Mouse (Mus musculus): ENCODE results near the gene Afg3l1.
"Not testable (repeated sequence)": the region's sequence is repeated elsewhere in the genome, so short reads cannot be mapped to it uniquely, and the experiment has no call there.

DNA sequence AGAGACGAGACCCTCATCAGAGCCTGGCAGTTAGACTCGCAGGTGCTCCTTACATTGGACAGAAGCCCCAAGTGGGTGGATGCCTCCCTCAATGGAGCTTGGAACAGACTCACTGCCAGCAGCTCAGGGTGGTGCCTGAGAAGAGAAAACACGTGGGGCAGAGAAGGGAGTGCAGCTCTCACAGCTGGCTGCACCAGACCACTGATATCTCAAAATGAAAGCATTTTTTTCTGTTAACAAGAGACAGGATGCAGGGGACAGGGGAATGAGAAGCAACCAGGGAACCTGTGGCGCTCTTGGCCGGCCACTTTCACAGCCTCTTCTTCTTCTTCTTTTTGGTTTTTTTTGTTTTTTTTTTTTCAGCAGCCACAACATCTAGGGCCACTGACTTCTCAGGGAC lies 3.2 kb upstream of the Afg3l1 start:
- not testable (repeated sequence) for TF ChIP-seq CTCF, EP300 (IDR thresholded peaks at IDR 0.05; ENCODE audit: low read depth)

All from heart, postnatal 0 days (tissue).